Mouse (Mus musculus) heart, postnatal 10 days (tissue): ENCODE measurements around the gene Ilf2. TPM values are rescaled to one million over a fixed set of nuclear protein-coding genes. Genes with fewer than 3 reads are reported as not detected.

Source experiments
- DNase-seq, 2 experiments: peaks; one replicate each; pipeline ENCODE4 v3.0.0; 2021
- intact Hi-C: fragments of 180-260 bp; cut with DNase I; formaldehyde crosslinking; loops from one replicate; pipeline ENCODE4 v1.15.1; 2025
- total RNA-seq, 2 experiments: library from RNA; stranded (reverse); gene quantifications; 2 replicates each; pipeline ENCODE4 v1.2.3; 2021

Gene Ilf2
- 10 to 100 TPM; 55.3 to 57.5 TPM for total RNA-seq

GRCm38 (mm10) chr3:90475831-90476611 lies at the start of gene Ilf2:
Ilf2 (plus strand) TSS chr3:90476126.
- DNase-seq = peak; percentile 97 to 98
- intact Hi-C loops = no loop called here

GRCm38 (mm10) chr3:90427574-90427973 lies 48.4 kb upstream of the Ilf2 start:
- no peak for DNase-seq
- intact Hi-C loops = no loop called here

- intact Hi-C loops = no loop called here
- DNase-seq = peak in 1 of 2 experiments; percentile 46
These were observed 47.7 kb upstream of the Ilf2 start for GRCm38 (mm10) chr3:90428186-90428585.

GRCm38 (mm10) chr3:90429576-90429975 lies 46.4 kb upstream of the Ilf2 start:
- intact Hi-C loops = no loop called here
- no peak for DNase-seq

GRCm38 (mm10) chr3:90432348-90432747 lies 43.6 kb upstream of the Ilf2 start:
- DNase-seq = no peak
- intact Hi-C loops = loop anchor here (5.0 kb wide), 1 partner anchor 35 kb away; the partner anchor contains the start of gene Npr1

GRCm38 (mm10) chr3:90432811-90433219 lies 43.1 kb upstream of the Ilf2 start:
- intact Hi-C loops = loop anchor here (1.0 to 5.0 kb wide), 2 partner anchors 13 to 34 kb away; partner anchors contain the start of gene Npr1
- DNase-seq = no peak

GRCm38 (mm10) chr3:90433381-90434020 lies 42.4 kb upstream of the Ilf2 start, which contains the start of gene Ints3:
Ints3 (minus strand) TSS chr3:90433622.
- peak; percentile 100 for DNase-seq
- intact Hi-C loops = loop anchor here (1.0 to 5.0 kb wide), 2 partner anchors 13 to 34 kb away; partner anchors contain the start of gene Npr1

- intact Hi-C loops = loop anchor here (5.0 kb wide), 1 partner anchor 33 kb away; the partner anchor contains the start of gene Npr1
- no peak for DNase-seq
These were observed 41.7 kb upstream of the Ilf2 start for GRCm38 (mm10) chr3:90434073-90434730.

GRCm38 (mm10) chr3:90437131-90437530 lies 38.8 kb upstream of the Ilf2 start:
- no peak for DNase-seq
- intact Hi-C loops = no loop called here

GRCm38 (mm10) chr3:90440756-90441155 lies 35.2 kb upstream of the Ilf2 start:
- DNase-seq = no peak
- intact Hi-C loops = no loop called here

- intact Hi-C loops = no loop called here
These were observed 31.9 kb upstream of the Ilf2 start for GRCm38 (mm10) chr3:90443977-90444376.

GRCm38 (mm10) chr3:90445417-90446200 lies 30.3 kb upstream of the Ilf2 start:
- intact Hi-C loops = loop anchor here (1.0 kb wide), 1 partner anchor 12 kb away; the partner anchor contains the start of gene Ints3
- peak; percentile 37 to 48 for DNase-seq

More at GRCm38 (mm10) chr3:90443977-90444376, 31.9 kb upstream of the Ilf2 start:
- no peak for DNase-seq

- DNase-seq = peak; percentile 92 to 93
- intact Hi-C loops = loop anchor here (1.0 kb wide), 1 partner anchor 13 kb away; the partner anchor contains the start of gene Ints3
These were observed 29.4 kb upstream of the Ilf2 start for GRCm38 (mm10) chr3:90446389-90447122.

GRCm38 (mm10) chr3:90447123-90447494 lies 28.8 kb upstream of the Ilf2 start:
- intact Hi-C loops = no loop called here
- DNase-seq = peak in 1 of 2 experiments; percentile 32

GRCm38 (mm10) chr3:90448626-90449025 lies 27.3 kb upstream of the Ilf2 start:
- intact Hi-C loops = loop anchor here (1.0 kb wide), 1 partner anchor 17 kb away; the partner anchor contains the start of gene Npr1
- no peak for DNase-seq

GRCm38 (mm10) chr3:90450874-90451273 lies 25.1 kb upstream of the Ilf2 start:
- no peak for DNase-seq
- intact Hi-C loops = no loop called here

- intact Hi-C loops = no loop called here
- peak in 1 of 2 experiments; percentile 17 for DNase-seq
These were observed 24.4 kb upstream of the Ilf2 start for GRCm38 (mm10) chr3:90451396-90452095.

- intact Hi-C loops = no loop called here
- no peak for DNase-seq
These were observed 21.0 kb upstream of the Ilf2 start for GRCm38 (mm10) chr3:90454931-90455330.

GRCm38 (mm10) chr3:90459727-90460126 lies 16.2 kb upstream of the Ilf2 start:
- intact Hi-C loops = no loop called here

More at GRCm38 (mm10) chr3:90459727-90460126, 16.2 kb upstream of the Ilf2 start:
- DNase-seq = no peak
